Mouse (Mus musculus) retina, adult 2 months (tissue): Measurements from ENCODE around the gene 1700013G24Rik.

ENCODE experiments used
- DNase-seq: peaks from one replicate; pipeline ENCODE4 v3.0.0-alpha.2; 2012; ENCODE audit warnings: low read depth, low spot score

The 1700013G24Rik gene

DNA sequence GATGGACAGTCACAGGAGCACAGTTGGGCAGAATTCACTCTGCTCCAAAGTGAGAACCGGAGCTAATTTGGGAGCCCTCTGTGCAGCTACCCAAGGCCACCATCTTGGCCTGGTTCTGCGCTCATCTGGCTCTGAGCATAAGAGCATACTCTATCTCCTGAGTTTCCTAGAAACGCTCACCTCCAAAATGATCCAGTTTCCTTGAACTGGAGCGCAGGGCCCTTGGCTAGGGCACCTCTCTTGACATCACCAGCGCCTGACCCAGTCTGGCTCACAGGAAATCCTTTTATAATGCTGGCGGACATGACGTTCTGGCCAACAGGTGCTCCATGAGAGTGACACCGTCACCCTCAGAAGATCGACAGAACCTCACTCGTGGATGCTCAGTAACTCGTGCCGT is 3.5 kb downstream of the 1700013G24Rik start:
- no peak for DNase-seq

DNA sequence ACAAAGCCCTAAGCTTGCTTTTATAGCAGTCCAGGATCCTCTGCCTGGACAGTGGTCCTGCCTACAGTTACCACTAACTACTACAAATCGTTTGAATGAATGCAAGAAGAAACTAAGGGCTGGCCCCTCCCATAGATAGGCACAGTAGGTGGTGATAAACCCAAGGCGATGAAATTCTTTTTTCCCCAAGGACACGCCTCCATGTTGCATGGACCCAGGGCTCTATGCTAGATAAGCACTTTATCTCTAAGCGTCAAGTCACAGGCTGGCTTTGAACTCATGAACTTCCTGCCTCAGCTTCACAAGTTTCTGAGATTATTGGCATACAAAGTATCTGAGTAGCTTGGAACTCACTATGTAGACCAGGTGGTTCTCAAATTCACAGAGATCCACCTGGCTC is 4.2 kb downstream of the 1700013G24Rik start:
- no peak for DNase-seq

DNA sequence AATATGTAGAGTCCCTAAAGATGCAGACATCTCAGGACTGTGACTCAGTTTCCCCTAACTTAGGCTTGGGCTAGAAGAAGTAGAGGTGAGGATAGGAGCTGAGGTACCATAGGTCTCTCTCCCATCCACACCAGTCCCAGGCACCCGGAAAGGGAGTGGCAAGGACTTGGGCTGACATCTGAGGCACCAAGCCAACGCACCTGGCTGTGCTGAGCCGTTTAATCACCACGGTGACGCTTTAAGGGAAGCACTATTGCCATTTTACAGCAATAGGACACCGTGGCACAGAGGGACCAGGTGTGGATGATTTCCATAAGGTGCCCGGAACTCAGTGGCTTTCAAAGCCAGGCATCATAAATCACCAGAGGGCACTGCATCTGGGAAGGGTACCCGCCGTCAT is 5.2 kb downstream of the 1700013G24Rik start:
- DNase-seq, result no peak

DNA sequence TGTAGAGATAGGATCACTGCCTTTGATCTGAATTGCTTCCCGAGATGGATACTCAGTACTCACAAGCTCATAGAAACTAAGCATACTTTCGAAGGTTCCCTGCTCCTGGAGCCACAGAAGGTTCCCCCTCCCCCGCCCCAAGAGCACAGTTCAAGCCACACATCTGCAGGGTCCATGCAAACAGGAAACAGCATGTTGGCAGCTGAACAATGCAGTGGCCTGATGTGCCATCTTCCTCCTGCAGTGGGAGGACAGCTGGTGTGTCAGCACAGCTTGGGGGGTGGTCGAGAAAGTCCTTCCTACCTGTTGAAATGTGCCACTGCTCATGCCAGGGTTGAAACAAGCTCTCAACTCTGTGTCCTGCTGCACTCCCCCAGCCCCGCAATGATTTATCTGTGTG is 5.8 kb downstream of the 1700013G24Rik start:
- DNase-seq, result no peak

DNA sequence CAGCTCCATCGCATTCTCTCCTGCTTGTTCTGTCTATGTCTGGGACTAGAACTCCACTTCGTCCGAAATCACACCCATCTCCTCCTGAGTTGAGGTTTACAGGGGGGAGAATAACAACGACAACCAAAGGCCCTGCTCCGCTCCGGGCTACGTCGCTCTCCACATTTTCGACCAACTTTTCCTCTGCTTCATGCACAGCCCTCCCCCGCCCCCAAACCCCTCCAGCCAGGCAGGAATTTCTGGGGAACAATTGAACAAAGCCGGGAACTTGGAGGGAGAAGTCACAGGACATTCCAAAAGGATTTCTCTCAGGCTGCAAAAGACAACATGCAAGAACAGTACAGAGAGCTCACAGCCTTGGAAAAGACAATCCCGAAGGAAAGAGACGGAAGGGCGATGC is 7.6 kb downstream of the 1700013G24Rik start:
- no peak for DNase-seq

DNA sequence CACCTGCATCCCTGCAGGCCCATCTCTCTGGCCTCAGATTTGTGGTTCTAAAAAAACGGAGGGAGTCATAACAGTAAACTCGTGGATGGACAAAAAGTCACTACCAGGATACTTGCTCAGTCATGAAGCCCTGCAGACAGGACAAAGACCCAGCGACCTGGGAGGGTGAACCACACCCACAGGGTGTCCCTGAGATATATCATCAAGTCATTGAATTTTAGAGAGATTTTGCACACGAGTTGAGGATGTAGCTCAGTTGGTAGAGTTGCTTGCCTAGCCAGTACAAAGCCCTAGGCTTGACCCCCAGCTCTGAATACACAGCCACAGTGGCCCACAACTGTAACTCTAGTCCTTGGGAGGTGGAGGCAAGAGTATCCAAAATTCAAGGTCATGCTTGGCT is 8.1 kb downstream of the 1700013G24Rik start:
- DNase-seq, result no peak

DNA sequence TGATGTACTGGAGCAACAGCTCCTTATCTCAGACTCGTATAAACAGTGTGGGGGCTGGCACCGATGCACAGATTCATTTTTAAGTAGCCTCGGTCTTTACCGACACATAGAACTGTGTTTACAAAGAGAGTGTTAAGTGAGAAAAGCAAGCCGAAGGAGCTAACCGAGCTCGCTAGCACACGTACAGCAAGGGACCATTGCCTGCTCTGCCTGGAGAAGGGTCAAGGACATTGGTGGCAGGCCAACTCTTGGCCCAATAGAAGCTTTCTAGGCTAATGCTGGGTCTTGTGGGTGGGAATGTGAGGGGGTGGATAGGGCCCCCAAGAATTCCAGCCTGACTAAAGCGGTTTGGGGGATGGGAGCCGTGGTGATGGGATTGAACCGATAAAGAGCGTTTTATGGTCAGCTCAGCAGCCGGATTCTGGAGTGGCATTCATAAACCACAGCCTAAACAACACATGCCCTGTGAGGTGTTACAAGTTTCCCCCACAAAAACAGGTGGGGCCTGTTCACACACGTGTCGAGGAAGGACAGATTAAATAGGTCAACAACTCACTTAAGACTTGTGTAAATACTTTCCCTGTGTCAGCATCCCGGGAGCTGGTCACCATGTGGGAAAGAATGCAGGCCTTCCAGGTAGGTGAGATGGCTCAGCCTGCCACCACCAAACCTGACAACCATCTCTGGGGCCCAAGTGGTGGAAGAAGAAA is 9.1 kb downstream of the 1700013G24Rik start:
- no peak for DNase-seq

DNA sequence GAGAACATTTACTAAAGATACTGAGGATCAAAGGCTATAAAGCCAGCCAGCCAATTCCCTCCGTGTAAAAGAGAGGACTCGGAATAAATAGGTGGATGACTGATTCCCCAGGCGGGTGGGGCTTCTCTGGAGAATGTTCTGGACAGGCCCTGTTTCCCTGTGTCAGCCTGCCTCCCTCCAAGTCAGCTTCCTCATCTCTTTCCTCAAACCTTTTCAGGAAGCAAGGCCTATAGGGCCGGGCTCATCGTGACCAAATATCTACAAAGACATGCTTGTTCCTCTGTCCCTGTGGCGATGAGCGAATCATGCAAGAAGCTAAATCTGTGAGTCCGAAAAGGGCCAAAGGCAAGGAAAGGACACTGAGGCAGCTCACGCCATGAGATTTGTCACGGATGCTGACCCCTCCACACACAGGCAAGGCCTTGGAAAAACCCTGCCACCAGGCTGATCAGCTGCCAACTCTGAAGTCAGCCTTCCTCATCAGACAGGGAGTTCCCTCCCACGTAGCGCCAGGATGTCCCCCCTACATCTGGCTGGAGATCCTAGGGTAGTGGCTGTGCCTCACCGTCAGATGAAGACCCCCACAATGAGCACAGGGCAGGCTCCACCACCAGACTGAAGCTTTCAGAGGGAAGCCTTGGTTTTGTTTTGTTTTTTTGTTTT is 12.2 kb downstream of the 1700013G24Rik start:
- DNase-seq, result no peak

DNA sequence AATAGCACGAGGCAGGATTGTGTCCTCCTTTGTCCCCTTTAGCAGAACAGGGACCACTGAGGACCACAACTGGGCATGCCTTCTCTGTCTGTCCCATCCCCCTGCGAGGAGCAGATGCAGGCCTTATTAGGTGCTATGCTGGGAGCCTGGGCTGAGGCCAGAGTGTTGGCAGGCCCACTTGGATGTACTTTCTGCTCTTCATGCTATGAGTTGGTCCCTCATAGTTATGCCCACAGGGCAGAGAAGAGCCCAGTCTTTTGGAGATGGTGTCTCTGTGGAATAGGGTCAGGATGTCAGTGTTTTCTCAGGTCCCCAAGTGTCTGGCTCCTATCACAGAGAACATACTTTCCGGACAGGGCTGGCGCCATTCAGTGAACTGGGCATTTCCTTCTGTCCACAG is 13.9 kb downstream of the 1700013G24Rik start:
- DNase-seq, result no peak

DNA sequence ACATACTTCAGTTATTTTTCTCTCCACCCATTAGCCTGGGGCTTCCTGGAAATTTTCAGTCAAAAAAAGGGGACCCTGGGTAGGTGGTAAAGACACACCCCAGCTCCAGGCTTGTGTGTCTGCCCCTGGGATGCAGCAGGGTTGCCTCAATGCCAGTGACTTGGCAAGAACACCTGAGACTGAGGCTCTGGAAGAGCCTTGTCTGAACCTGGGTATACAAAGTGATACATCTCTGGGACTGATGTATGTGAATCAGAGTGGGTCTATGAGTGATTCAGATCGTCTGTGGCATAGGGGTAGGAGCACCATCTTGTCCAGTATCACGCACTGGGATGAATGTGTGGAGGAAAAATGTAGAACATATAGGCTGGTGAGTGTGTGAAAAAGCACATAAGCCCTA is 14.4 kb downstream of the 1700013G24Rik start:
- no peak for DNase-seq

DNA sequence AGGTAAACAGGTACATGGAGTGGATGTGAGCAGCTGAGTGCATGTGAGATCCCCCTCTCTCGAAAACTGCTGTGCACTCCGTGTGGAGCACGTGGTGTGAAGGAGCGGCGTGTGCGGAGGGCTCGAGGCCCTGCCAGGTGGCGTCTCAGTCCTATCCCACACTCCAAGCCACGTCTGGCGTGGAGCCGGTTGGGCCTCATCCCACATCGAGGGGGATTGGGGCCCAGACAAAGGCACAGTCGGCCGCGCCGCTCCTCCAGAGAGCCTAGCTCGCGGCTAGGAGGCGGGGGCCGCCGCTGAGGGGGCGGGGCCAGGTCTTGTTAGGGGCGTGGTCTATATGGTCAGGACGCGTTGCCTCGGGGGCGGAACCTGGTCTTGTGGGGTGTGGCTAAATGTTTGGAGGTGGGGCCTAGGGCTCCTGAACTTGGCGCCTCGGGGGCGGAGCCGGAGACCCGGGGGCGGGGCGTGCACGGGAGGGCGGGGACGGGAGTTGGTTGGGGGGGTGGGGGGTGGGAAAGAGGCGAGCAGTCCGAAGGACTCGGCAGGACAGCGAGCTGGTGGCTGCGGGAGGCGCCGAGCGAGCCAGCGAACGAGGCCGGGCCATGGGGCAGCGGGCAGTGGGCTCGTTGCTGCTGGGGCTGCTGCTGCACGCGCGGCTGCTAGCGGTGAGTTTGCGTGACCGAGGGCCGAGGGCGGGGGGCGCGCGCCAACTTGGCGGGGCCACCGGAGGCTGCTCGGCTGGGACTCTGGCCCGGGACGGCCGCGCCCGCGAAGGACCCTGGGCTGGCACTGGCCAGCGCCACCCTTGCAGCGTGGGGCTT is 15.4 kb downstream of the 1700013G24Rik start, which contains the start of gene Hspg2:
Gene Hspg2, plus strand, starts transcription at position 510 of the 821 bp plus-strand sequence.
- peak; percentile 64 for DNase-seq

DNA sequence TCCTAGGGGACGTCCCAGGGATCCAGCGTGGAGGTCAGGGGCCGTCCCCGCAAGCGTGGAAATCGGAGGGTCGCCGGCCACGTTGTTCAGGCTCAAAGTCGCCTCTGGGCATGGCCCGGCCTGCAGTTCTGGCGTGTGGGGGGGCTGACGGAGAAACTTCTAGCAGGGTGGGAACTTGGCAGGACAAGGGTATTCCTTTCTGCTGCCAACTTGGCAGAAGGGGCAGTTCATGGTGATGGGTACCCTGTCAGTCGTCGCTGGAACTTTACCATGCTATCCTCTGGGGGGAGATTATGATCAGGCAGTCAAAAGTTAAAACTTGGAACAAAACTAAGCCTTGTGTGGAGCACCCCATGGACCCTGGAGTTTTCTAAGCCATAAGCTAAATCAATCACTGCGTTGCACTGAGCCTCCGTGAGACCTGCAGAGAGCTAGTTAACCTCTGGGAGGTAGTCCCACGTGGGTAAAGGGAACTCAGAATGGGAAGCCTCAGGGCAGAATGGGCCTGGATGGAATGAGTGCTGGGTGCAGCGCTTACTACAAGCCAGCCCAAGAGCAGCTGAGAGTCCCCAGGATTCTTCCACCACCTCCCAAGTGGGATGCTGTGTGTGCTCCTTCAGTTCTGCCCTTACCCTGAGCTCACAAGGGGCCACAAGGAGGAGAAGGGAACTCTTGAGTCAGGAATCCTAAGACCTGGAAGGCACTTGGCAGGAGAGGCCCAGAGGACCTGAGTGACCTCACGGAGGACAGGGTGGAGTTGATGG is 16.2 kb downstream of the 1700013G24Rik start:
- no peak for DNase-seq

DNA sequence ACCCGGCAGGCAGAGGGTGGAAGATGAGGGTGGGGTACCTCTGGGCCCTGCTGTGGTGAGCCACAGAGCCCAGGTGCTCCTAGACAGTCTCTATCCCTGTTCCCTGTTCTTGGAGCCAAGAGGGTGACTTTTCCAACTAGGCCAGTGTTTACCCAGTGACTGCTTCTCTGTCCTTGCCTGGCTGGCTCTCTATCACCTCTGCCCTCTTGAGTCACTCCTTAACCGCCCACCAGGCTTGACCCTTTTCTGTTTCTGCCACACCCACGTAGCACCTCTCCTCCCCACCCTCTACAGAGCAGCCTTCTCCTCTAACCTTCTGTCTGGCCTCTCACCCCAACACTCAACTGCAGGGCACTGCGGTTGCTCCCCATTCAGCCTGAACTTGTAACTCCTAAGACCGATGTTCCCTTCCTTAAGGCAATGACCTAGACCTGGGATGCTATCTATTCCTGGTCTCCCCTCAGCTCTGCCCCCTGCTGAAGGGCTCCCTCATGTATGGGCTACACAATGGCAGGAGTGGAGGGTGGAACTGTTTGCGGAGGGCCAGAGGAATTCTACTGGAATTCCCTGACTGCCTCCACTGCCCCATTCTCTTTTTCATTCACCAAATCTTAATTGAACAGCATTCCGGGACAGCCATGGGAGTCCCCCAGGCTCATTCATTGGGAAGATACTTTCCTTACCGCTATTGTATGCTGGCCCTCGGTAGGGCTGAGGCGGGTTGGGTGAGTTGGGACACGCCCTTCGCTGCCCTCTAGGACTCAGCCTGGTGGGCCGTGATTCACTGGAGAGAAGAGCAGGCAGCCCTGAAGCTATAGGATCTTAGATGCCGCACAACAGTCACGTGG is 17.0 kb downstream of the 1700013G24Rik start:
- no peak for DNase-seq

DNA sequence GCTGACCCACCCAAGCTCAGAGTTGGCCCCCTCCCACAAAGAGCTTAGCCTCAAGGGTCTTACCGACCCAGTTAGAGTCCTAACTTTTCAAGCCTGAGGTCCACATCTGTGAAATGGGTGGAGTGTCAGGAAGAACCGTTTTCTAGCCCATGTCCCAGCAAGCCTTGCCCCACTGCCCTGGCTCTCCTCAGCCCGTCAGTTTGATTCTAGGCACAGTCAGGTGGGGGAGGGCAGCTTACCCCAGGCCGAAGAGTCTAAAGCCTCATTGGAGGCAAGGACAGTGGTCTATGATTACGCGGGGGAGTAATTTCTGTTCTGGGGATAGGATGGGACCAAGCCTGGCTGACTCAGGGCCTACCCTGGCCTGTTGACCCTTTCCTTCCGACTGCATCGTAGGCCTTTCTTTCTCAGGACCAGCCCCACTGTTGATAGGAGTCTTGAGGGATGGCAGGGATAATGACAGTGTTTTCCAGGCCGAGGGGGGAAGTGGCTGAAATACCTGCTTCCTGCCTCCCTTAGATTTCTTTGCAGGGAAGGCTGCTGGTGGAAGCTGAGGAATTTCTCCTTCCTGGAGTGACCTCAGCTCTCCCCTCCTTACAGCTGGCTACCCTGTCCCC is 17.7 kb downstream of the 1700013G24Rik start:
- DNase-seq, result no peak

DNA sequence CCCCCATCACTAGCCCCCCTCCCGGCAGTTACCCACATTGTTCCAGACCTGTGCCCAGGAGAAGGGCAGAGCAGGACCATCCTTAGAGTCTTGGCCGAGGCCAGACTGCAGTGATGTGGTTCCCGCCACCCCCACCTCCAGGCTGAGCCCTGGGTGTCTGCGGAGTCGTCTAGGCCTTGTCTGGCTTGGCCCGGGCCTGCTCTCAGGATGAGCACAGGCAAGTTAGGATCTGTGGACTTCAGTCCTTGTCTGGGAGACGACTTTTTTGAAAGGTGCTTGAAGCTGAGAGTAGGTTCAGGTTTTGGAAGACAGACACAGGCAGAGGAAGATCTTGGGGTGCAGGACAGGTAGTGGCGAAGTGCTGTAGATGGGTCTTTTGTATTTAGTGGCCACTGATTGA is 18.2 kb downstream of the 1700013G24Rik start:
- no peak for DNase-seq

DNA sequence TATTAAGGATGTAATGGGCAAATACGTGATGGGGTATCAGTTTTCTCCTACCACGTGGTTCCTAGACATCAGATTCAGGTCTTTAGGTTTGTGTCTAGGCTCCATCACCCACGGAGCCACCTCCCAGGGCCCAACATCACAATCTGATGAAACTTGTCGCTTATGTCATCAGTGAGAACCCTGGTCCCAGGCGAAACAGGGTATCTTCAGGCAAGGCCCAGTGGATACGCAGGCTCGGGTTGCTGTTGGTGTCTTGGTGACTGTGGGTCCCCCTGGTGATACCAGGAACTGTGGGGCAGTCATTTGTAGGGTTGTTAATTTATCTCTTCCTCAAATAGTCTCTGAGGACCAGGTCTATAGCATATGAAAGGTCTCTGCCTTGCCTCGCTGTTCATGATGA is 20.2 kb downstream of the 1700013G24Rik start:
- no peak for DNase-seq

DNA sequence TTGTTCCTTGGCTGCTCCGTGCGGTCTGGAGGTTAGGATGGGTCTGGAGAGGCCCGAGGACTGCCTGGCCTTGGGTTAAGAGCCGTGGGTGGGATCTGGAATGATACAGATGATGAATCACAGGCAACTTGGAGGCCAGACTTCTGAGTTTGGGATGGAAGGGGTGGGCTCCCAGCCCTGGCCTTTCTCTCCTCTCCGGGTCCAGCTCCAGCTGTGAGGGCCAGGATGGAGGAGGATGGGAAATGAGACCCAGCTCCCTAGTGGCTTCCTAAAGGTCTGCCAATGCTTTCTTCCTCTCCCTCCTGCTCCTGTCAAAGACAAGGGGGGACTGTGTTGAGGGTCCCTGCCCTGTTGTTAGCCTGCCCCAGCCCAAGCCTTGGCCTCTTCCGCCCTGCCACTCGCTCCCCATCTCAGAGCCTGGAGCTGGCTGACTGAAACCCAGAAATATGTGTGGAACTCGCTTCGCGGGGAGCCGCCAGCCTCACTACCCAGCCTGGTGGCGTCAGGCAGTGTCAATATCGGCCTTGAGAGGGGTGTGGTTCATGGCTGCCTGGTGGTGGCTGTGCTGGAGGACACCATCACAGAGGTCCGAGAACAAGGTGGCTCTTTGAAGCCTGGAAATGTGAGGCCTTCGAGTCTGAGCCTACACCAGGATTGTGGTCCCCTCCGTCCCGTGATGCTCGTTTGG is 20.8 kb downstream of the 1700013G24Rik start:
- no peak for DNase-seq

DNA sequence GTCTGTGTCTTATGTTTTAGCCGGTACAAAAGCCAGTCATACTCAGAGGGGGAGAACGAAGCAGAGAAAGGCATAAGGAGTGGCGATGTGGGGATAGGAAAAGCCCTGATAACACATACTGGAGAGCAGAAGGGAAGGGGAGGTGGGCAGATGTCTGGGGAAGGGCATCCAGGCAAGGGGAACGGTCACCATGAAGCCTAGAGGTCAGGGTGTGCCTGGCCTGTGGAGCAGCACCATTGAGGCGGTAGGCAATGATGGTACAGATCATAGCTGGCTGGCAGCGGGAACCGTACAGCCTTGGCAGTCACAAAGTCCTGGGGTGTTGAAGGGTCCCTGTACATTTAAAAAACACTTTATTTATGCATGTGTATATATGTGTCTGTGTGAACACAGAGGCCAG is 21.6 kb downstream of the 1700013G24Rik start:
- no peak for DNase-seq

DNA sequence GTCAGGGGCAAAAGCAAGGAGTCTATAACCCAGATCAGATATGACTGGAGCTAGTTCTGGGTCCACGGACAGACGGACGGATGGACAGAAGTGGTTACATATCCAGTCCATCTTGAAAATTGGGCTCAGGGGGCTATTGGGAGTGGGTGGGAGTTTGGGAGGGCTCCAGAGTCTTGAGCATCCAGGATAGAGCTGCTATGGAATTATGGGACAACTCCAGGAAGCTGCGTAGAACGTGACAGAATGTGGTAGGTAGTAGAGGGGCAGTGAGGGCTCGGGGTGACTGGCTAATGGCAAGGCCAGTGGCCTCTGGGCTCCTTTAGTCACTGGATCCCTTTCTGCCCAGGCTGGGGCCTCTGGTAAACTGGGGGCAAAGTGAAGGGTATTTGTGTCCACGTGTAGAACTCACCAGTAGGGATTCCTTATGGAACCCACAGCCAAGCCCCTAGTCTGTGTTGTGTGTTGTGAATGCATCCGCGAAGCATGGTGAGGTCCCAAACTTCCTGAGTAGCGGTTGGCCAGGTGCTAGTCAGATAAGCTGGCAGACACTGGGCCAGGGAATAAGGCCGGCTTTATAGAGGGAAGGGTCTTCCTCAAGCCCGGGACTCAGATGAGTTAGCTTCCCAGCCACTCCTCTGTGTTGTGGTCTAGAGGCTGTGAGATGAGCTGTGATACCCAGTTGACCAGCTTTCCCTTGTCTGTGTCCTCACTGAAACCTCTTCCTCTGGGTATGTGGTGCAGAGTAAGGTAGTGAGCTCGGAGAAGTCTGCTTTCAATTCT is 22.4 kb downstream of the 1700013G24Rik start:
- DNase-seq, result no peak
